ENCODE assay signal across 28 mouse cellular contexts in the genomic region with DNA sequence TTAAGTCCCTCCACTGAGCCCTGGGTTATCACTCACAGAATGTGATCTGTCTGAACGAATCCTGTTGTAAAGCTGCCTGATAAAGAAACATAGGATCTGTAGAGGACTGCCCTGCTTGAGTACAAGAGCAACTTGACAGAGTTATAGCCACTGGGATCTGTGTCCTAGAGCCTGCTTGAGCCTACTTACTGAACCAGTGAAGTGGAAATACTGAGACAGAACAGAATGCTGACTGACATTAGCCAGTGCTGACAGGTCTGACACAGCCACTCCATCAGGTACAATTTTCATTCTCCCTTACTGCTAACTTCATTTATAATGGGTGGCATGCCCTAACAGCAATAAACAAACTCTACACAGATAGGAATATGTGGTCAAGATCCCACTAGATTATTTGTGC. TPM values are rescaled to one million over a fixed set of nuclear protein-coding genes. Genes with fewer than 3 reads are reported as not detected.
DNase-seq lines count a peak whose midpoint lies in the region; ATAC-seq and TF ChIP-seq lines count a peak whose summit lies in the region.
"Had no signal": no experiment of that assay in that cellular context is flagged by ENCODE, and none has a peak within 500 bp of the region (broad histone marks: within the 10 kb centered on the region; RNA-seq: fewer than 3 reads in every experiment).

No protein-coding gene starts in this region.

- H3K4me1 ChIP-seq in lung, postnatal 0 days (ENCODE audit: insufficient read depth, low read depth, low read length), result no peaks in the 10 kb centered on the region
- H3K4me1 ChIP-seq: heart, embryonic 12.5 days; liver, embryonic 12.5 days had no signal

- H3K9ac ChIP-seq in lung, postnatal 0 days (replicated peaks; ENCODE audit: low read depth), result no peak overlapping the region
- H3K9ac ChIP-seq: embryonic facial prominence, embryonic 12.5 days; heart, embryonic 12.5 days; hindbrain, embryonic 14.5 days; liver, embryonic 12.5 days; liver, postnatal 0 days; midbrain, embryonic 12.5 days; neural tube, embryonic 13.5 days had no signal

- ATAC-seq in lung, postnatal 0 days, result no peak
- no peak for ATAC-seq in frontal cortex, adult (ENCODE audit: low TSS enrichment)
- ATAC-seq: forebrain, embryonic 14.5 days; inflammation-experienced regulatory T-cells, adult 6 months; liver, embryonic 12.5 days; liver, postnatal 0 days had no signal

- TF ChIP-seq EP300 in lung, postnatal 0 days (IDR thresholded peaks at IDR 0.05), result no peak

- no peak overlapping the region for H3K4me3 ChIP-seq in lung, postnatal 0 days (ENCODE audit: low read depth, low read length)
- H3K4me3 ChIP-seq: embryonic facial prominence, embryonic 12.5 days; gastrocnemius, adult 2 months; heart, adult 2 months; heart, embryonic 12.5 days; liver, embryonic 12.5 days; midbrain, embryonic 12.5 days; neural tube, embryonic 13.5 days had no signal

- no peak overlapping the region for H3K27ac ChIP-seq in lung, postnatal 0 days (ENCODE audit: low read length)
- H3K27ac ChIP-seq: embryonic facial prominence, embryonic 12.5 days; gastrocnemius, adult 2 months; heart, adult 2 months; hindbrain, embryonic 14.5 days; liver, embryonic 12.5 days; midbrain, embryonic 12.5 days; neural tube, embryonic 13.5 days; stomach, postnatal 0 days had no signal

- H3K27me3 ChIP-seq in lung, postnatal 0 days (replicated peaks; ENCODE audit: insufficient read depth, low read length), result no peaks in the 10 kb centered on the region
- H3K27me3 ChIP-seq: liver, embryonic 12.5 days; midbrain, embryonic 12.5 days; neural tube, embryonic 13.5 days had no signal

- WGBS in lung, postnatal 0 days, result 14% methylated on average over 1 of the region's 1 CpGs

- H3K9me3 ChIP-seq in lung, postnatal 0 days (ENCODE audit: low read length), result no peaks in the 10 kb centered on the region
- H3K9me3 ChIP-seq: embryonic facial prominence, embryonic 12.5 days; heart, embryonic 12.5 days; liver, embryonic 12.5 days; midbrain, embryonic 12.5 days; neural tube, embryonic 13.5 days had no signal

- peak; percentile 23 for DNase-seq in kidney, adult 18-20 months
- DNase-seq in kidney, postnatal 4 days, result no peak
- DNase-seq in lung, postnatal 0 days (ENCODE audit: low spot score), result peak; percentile 13
- no peak for DNase-seq in lung, postnatal 36 days
- DNase-seq in hindlimb bud, embryonic 11.5 days (ENCODE audit: extremely low spot score, low read depth, low spot score), result peak; percentile 2
- DNase-seq in kidney, postnatal 36 days, result peak; percentile 14 to 43
- no peak for DNase-seq in ovary, postnatal 14 days (ENCODE audit: low spot score)
- DNase-seq: adrenal gland, postnatal 14 days; cerebellum, adult 11 months; cerebellum, adult 9-11 months; gastrocnemius, adult 2 months; gastrocnemius, postnatal 36 days; heart, adult 2 months; left cerebral cortex, postnatal 4 days; liver, postnatal 0 days; right cerebral cortex, postnatal 4 days; thymus, adult 2 months; thymus, postnatal 36 days had no signal

- TF ChIP-seq CTCF in lung, postnatal 0 days (IDR thresholded peaks at IDR 0.05), result no peak

- H3K4me2 ChIP-seq in lung, postnatal 0 days (replicated peaks; ENCODE audit: low read depth, low read length), result no peak overlapping the region
- H3K4me2 ChIP-seq: embryonic facial prominence, embryonic 12.5 days; heart, embryonic 12.5 days; hindbrain, embryonic 14.5 days; liver, embryonic 12.5 days; midbrain, embryonic 12.5 days; neural tube, embryonic 13.5 days had no signal

- H3K36me3 ChIP-seq in lung, postnatal 0 days (ENCODE audit: insufficient read depth, low read length), result no peaks in the 10 kb centered on the region
- H3K36me3 ChIP-seq: embryonic facial prominence, embryonic 12.5 days; heart, embryonic 12.5 days; liver, embryonic 12.5 days; midbrain, embryonic 12.5 days; neural tube, embryonic 13.5 days had no signal

RNA-seq across cellular contexts. Expression of a gene that starts 40.2 kb away (rescaled TPM):
- 31.4 and 52.7 TPM in 2 replicates for polyA plus RNA-seq in lung, postnatal 0 days (2015; fragmentation: Nextera tagmentation; extraction: Ambion mirVana)

Comparison
In these comparisons a context has a peak if more than half of its experiments do, and no peak if none do; other contexts are left out.
1. DNase-seq: peak in kidney, adult 18-20 months (single experiment), lung, postnatal 0 days (single experiment), hindlimb bud, embryonic 11.5 days (single experiment) and kidney, postnatal 36 days (2 of 2); none in kidney, postnatal 4 days (0 of 2), lung, postnatal 36 days (single experiment) and ovary, postnatal 14 days (single experiment).